Mouse (Mus musculus) frontal cortex, postnatal 10 days (tissue): ENCODE results near the gene Rapsn.

ENCODE experiments used
- DNase-seq, 2 experiments: peaks; one replicate each; pipeline ENCODE4 v3.0.0; 2022; ENCODE audit warnings: low spot score in 2 of 2, mixed read lengths in 1 of 2

The Rapsn gene

GRCm38 (mm10) chr2:91053181-91053933 lies 17.9 kb downstream of the Rapsn start:
- DNase-seq, result no peak

- peak; percentile 92 to 97 for DNase-seq
Observed at GRCm38 (mm10) chr2:91053934-91054382, 18.5 kb downstream of the Rapsn start, which contains the start of gene Psmc3. TSS of gene Psmc3 (plus strand) at chr2:91054009.

GRCm38 (mm10) chr2:91058435-91058834 lies 23.0 kb downstream of the Rapsn start:
- no peak for DNase-seq

GRCm38 (mm10) chr2:91059376-91059775 lies 24.0 kb downstream of the Rapsn start:
- DNase-seq, result no peak

GRCm38 (mm10) chr2:91060544-91061355 lies 25.3 kb downstream of the Rapsn start:
- peak in 1 of 2 experiments; percentile 68 for DNase-seq

GRCm38 (mm10) chr2:91061849-91062481 lies 26.5 kb downstream of the Rapsn start:
- DNase-seq, result no peak

- DNase-seq, result no peak
Observed at GRCm38 (mm10) chr2:91062779-91063606, 27.6 kb downstream of the Rapsn start.

- DNase-seq, result no peak
Observed at GRCm38 (mm10) chr2:91064211-91064610, 28.8 kb downstream of the Rapsn start.

- DNase-seq, result no peak
Observed at GRCm38 (mm10) chr2:91065544-91065943, 30.1 kb downstream of the Rapsn start.

- DNase-seq, result no peak
Observed at GRCm38 (mm10) chr2:91066455-91066854, 31.0 kb downstream of the Rapsn start.

- no peak for DNase-seq
Observed at GRCm38 (mm10) chr2:91068162-91068871, 32.9 kb downstream of the Rapsn start.

GRCm38 (mm10) chr2:91068872-91069165 lies 33.4 kb downstream of the Rapsn start:
- no peak for DNase-seq

- no peak for DNase-seq
Observed at GRCm38 (mm10) chr2:91069306-91070000, 34.0 kb downstream of the Rapsn start.

- DNase-seq, result peak; percentile 95 to 96
Observed at GRCm38 (mm10) chr2:91070076-91070800, 34.8 kb downstream of the Rapsn start, which contains the start of gene Slc39a13. TSS of gene Slc39a13 (minus strand) at chr2:91070417.

GRCm38 (mm10) chr2:91071059-91071458 lies 35.6 kb downstream of the Rapsn start:
- DNase-seq, result no peak

- DNase-seq, result no peak
Observed at GRCm38 (mm10) chr2:91072092-91072491, 36.7 kb downstream of the Rapsn start.

- DNase-seq, result no peak
Observed at GRCm38 (mm10) chr2:91077957-91078313, 42.5 kb downstream of the Rapsn start.

- no peak for DNase-seq
Observed at GRCm38 (mm10) chr2:91078314-91079025, 43.0 kb downstream of the Rapsn start.

GRCm38 (mm10) chr2:91079026-91079384 lies 43.6 kb downstream of the Rapsn start:
- no peak for DNase-seq
